Mouse (Mus musculus) thymus, adult 2 months (tissue): ENCODE results near the gene Zfp593.

Experiments used
- CTCF ChIP-seq: fragments of 200-500 bp; IDR thresholded peaks from 2 replicates; pipeline ENCODE4 v1.5.1; 2012; ENCODE audit warnings: mild to moderate bottlenecking, control low read depth, low read length, moderate library complexity, borderline replicate concordance; ENCODE audit not compliant: control insufficient read depth, poor library complexity, insufficient read depth; ENCODE audit errors: extremely low read depth
- POLR2A ChIP-seq: fragments of 200-500 bp; IDR thresholded peaks from 2 replicates; pipeline ENCODE4 v1.6.1; 2012; ENCODE audit warnings: mild to moderate bottlenecking, low read length, control low read depth, moderate library complexity; ENCODE audit not compliant: control insufficient read depth, poor library complexity, insufficient read depth; ENCODE audit errors: extremely low read depth

- TF ChIP-seq POLR2A (no peak), CTCF (no peak)
Observed at GRCm38 (mm10) chr4:134222793-134223600, 22.4 kb downstream of the Zfp593 start.
